ENCODE assay signal across 11 mouse cellular contexts in the genomic region with DNA sequence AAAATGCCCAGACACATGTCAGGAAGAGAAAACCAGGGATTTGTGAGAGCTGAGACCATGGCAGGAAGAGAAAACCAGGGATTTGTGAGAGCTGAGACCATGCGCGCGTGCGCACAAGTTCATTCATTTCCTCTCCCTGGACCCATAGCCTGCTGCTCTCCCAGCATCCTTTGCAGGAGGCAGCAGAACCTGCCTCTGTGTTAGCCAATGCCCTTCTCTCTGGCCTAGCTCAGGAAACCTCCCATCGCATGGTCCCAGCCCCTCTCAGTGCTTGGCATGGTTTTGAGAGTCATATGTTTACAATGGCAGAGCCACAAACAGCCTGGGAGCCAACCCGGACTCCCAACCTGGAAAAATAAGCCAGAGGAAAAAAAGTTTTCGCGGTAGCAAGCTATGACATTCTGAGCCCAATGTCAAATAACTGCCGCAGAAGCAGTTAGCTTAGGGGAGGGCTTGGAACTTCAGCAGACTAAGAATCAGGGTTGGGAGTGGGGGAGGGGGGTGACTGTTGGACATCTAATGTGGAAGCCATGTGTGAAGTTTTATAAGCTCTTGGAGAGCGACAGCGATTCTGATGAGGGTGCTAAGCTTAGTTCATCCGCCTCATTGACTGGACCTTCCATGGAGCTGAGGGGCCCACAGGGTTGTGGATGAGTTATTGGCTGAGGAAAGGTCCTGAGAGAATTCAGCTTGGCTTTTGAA. TPM values are rescaled to one million over a fixed set of nuclear protein-coding genes. Genes with fewer than 3 reads are reported as not detected.
DNase-seq lines count a peak whose midpoint lies in the region; ATAC-seq lines count a peak whose summit lies in the region.
"Had no signal": no experiment of that assay in that cellular context is flagged by ENCODE, and none has a peak within 500 bp of the region (broad histone marks: within the 10 kb centered on the region; RNA-seq: fewer than 3 reads in every experiment).

No protein-coding gene starts in this region.

- no peaks in the 10 kb centered on the region for H3K36me3 ChIP-seq in liver, embryonic 11.5 days (ENCODE audit: control insufficient read depth, insufficient read depth, low read length)
- H3K36me3 ChIP-seq in heart, embryonic 15.5 days: no peaks in the 10 kb centered on the region

- H3K27me3 ChIP-seq in liver, embryonic 11.5 days (replicated peaks; ENCODE audit: control insufficient read depth, insufficient read depth, low read length): no peaks in the 10 kb centered on the region
- H3K27me3 ChIP-seq in heart, embryonic 15.5 days: no peaks in the 10 kb centered on the region

- WGBS in liver, embryonic 11.5 days: 69% methylated on average over 12 of the region's 12 CpGs
- 65% methylated on average over 12 of the region's 12 CpGs for WGBS in heart, embryonic 15.5 days

- peak; percentile 49 for DNase-seq in embryo, embryonic 10.5 days (ENCODE audit: low spot score)
- no peak for DNase-seq in embryo, embryonic 10 days (ENCODE audit: low spot score)
- DNase-seq in liver, embryonic 11.5 days (ENCODE audit: low spot score): no peak
- no peak for DNase-seq in liver
- DNase-seq in mesoderm, embryonic 11.5 days (ENCODE audit: low read depth, low spot score): peak; percentile 49
- no peak for DNase-seq in urinary bladder, postnatal 25 days (ENCODE audit: low spot score)
- DNase-seq in ovary, postnatal 10 days (ENCODE audit: low spot score): no peak
- DNase-seq: forebrain, postnatal 0 days; right cerebral cortex, postnatal 14 days had no signal

- peak overlapping the region; percentile 44 for H3K4me2 ChIP-seq in liver, embryonic 11.5 days
- no peak overlapping the region for H3K4me2 ChIP-seq in heart, embryonic 15.5 days

- no peaks in the 10 kb centered on the region for H3K9me3 ChIP-seq in liver, embryonic 11.5 days (ENCODE audit: control insufficient read depth, low read length)
- no peaks in the 10 kb centered on the region for H3K9me3 ChIP-seq in heart, embryonic 15.5 days (replicated peaks)

- no peak for ATAC-seq in liver, embryonic 11.5 days (replicated peaks; ENCODE audit: low FRiP score)
- no peak for ATAC-seq in heart, embryonic 15.5 days (replicated peaks; ENCODE audit: insufficient number of reproducible peaks, insufficient read depth, low FRiP score, low read depth)
- ATAC-seq: forebrain, postnatal 0 days; hindbrain, postnatal 0 days had no signal

- peak overlapping the region; percentile 94 for H3K27ac ChIP-seq in liver, embryonic 11.5 days (ENCODE audit: low read depth, low read length)
- H3K27ac ChIP-seq in heart, embryonic 15.5 days: peak overlapping the region; percentile 89
- H3K27ac ChIP-seq: hindbrain, postnatal 0 days had no signal

- peak overlapping the region; percentile 47 for H3K9ac ChIP-seq in liver, embryonic 11.5 days (ENCODE audit: low read depth, low read length)
- H3K9ac ChIP-seq in heart, embryonic 15.5 days: no peak overlapping the region
- H3K9ac ChIP-seq: forebrain, postnatal 0 days had no signal

- peaks cover 66% of the 10 kb centered on the region for H3K4me1 ChIP-seq in liver, embryonic 11.5 days (replicated peaks; ENCODE audit: control insufficient read depth, insufficient read depth, low read length)
- peaks cover 48% of the 10 kb centered on the region for H3K4me1 ChIP-seq in heart, embryonic 15.5 days (replicated peaks)

- no peak overlapping the region for H3K4me3 ChIP-seq in liver, embryonic 11.5 days (ENCODE audit: low read depth, low read length)
- no peak overlapping the region for H3K4me3 ChIP-seq in heart, embryonic 15.5 days

RNA-seq across cellular contexts. Expression of gene Ggta1, which starts 40.1 kb away (rescaled TPM):
- 18.6 and 19.5 TPM in 2 replicates for polyA plus RNA-seq in liver, embryonic 11.5 days (2014; fragmentation: Nextera tagmentation; extraction: Ambion mirVana)
- 27.4 and 31.6 TPM in 2 replicates for polyA plus RNA-seq in heart, embryonic 15.5 days (2015; fragmentation: Nextera tagmentation; extraction: Ambion mirVana)

RNA-seq across cellular contexts. Expression of gene Dab2ip, which starts 54.9 kb away (rescaled TPM):
- 16.2 and 20.0 TPM in 2 replicates for polyA plus RNA-seq in liver, embryonic 11.5 days (2014; fragmentation: Nextera tagmentation; extraction: Ambion mirVana)
- polyA plus RNA-seq in heart, embryonic 15.5 days (2015; fragmentation: Nextera tagmentation; extraction: Ambion mirVana): 44.0 and 46.9 TPM in 2 replicates

Comparison
In these comparisons a context has a peak if more than half of its experiments do, and no peak if none do; other contexts are left out.
1. DNase-seq: peak in embryo, embryonic 10.5 days (single experiment) and mesoderm, embryonic 11.5 days (single experiment); none in embryo, embryonic 10 days (single experiment), liver, embryonic 11.5 days (single experiment), liver (single experiment), urinary bladder, postnatal 25 days (single experiment) and ovary, postnatal 10 days (single experiment).